Mouse (Mus musculus) thymus, postnatal 0 days (tissue): ENCODE measurements at regions not wholly inside any gene's neighbourhood (a gene's known extent, or its start where the extent isn't known, plus 50 kb on each side); places are given as distances from the start of the nearest gene placed in this dataset.
"Not testable (repeated sequence)": the region's sequence is repeated elsewhere in the genome, so short reads cannot be mapped to it uniquely, and the experiment has no call there.

Source experiments
- DNase-seq: peaks from one replicate; pipeline ENCODE4 v3.0.0-alpha.2; 2015; ENCODE audit warnings: low spot score

DNA sequence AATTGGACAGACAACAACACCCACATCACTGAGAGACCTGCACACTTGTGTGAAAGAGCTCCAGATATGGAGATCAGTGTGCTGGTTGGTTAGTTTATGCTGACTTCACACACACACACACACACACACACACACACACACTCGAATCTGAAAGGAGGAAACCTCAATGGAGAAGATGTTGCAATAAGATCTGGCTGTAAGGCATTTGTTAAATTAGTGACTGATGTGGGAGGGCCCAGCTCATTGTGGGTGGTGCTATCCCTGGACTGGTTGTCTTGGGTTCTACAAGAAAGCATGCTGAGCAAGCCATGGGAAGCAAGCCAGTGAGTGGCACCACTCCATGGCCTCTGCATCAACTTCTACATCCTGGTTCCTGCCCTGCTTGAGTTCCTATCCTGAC, 216.8 kb upstream of the Prok2 start:
- DNase-seq: no peak

DNA sequence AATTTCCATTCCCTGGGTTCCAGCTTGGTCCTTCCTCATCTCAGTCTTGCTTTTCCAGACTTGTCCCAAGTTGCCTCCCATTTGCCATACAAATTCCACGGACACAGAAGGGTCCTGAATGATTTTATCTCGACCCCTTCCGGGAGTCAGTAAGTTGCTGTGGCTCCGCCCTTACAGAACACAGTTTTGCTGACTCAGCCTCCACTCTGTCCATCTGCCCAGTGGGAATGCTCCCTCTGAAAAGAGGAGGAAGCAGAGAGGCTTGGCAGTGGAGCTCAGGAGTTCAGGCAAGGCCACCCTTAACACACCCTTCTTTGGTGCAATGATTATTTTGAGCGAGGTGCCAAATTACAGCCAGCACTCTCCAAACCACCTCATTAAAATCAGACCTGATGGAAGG, 213.9 kb upstream of the Prok2 start:
- DNase-seq: no peak

- no peak for DNase-seq
These were observed 213.2 kb upstream of the Prok2 start for GRCm38 (mm10) chr6:99939382-99939781.

GRCm38 (mm10) chr6:99938949-99939348, 212.8 kb upstream of the Prok2 start:
- no peak for DNase-seq

GRCm38 (mm10) chr6:99936716-99937115, 210.5 kb upstream of the Prok2 start:
- DNase-seq: no peak

DNA sequence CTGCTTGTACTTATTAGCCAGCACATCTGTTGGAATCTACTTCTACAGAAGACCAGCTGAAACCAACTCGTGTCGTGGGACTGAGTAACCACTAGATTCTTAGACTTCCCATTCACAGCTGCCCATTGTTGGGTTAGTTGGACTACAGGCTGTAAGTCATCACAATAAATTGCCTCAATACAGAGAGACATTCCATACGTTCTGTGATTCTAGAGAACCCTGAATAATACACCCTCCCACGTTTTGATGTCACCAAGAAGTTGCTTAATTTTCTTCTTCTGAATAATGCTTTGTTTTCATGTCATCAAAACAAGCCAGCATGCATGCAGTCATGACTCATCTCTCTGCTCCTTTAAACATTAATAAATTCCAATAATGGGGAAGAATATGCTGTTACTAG, 209.2 kb upstream of the Prok2 start:
- no peak for DNase-seq

- DNase-seq: no peak
These were observed 208.2 kb upstream of the Prok2 start for GRCm38 (mm10) chr6:99934394-99934793.

GRCm38 (mm10) chr6:99933404-99933803, 207.2 kb upstream of the Prok2 start:
- DNase-seq: no peak

DNA sequence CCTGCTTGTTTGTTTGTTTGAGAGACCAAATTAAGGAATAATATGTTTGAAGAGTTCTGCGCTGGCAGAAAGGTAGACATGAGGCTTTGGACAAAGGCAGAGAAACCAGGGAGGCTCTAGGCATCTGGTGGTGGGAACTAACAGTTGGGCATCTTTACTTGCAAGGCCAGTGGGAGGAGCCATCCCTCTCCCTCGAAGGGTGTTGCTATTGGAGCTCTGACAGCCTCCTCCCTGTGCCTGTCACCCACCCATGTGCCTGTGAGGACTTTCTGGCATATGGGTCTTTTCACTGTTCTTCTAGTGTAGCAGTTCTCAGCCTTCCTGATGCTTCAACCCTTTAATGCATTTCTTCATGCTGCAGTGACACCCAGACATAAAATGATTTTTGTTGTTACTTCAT, 206.7 kb upstream of the Prok2 start:
- DNase-seq: no peak

GRCm38 (mm10) chr6:99932405-99932804, 206.2 kb upstream of the Prok2 start:
- DNase-seq: no peak

GRCm38 (mm10) chr6:99931588-99931987, 205.4 kb upstream of the Prok2 start:
- DNase-seq: no peak

DNA sequence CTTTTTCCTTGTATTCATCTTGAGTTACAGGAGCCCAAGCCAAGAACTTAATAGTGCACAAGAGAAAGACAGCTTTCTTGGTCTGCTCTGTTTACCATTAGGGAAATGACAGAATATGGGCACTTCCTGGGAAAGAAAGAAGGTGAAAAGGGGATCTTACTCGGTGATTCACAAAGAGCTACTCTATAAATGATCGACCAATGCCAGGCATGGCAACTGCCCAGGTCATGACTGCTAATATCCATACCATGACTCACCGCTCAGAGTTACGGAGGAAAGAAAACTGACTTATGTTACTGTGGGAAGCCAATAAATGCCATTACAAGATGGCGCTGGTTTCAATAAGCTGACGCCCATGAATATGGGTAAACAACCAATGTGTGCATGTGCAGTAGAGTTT, 204.1 kb upstream of the Prok2 start:
- DNase-seq: no peak

GRCm38 (mm10) chr6:99927933-99928555, 201.9 kb upstream of the Prok2 start:
- no peak for DNase-seq

GRCm38 (mm10) chr6:99924181-99924580, 198.0 kb upstream of the Prok2 start:
- no peak for DNase-seq

- DNase-seq: no peak
These were observed 195.8 kb upstream of the Prok2 start for GRCm38 (mm10) chr6:99921966-99922365.

DNA sequence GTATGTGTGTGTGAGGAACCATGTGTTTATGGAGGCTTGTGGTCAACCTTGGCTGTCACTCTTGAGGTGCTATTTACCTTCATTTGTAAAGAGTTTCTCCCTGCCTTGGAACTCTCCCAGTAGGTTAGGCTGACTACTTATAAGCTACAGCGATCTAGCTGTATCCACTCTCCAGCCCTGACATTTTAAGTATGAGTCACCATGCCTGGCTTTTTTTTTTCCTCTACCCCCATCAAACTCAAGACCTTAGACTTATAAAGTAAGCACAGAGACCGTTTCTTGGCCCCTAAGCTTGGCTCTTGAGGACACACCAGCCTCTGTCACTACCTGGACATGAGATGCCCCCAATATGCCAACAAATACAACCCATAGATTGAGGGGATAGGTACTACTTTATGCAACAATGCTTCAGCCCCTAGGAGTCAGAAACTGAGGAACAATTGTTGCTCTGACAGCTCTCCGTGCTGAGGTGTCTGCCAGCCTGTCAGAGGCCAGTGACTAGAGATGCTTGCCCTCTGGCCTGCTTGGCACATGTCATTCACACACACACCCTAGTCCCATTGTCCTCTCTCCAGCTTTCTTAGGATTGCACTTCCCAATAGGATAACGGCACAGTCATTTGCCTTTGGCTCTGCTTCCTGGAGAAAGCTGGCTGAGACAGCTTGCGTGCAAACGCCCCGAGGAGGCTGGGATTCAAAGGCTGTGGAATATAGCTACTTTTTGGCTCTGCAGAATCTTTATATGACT, 193.8 kb upstream of the Prok2 start:
- DNase-seq: no peak

DNA sequence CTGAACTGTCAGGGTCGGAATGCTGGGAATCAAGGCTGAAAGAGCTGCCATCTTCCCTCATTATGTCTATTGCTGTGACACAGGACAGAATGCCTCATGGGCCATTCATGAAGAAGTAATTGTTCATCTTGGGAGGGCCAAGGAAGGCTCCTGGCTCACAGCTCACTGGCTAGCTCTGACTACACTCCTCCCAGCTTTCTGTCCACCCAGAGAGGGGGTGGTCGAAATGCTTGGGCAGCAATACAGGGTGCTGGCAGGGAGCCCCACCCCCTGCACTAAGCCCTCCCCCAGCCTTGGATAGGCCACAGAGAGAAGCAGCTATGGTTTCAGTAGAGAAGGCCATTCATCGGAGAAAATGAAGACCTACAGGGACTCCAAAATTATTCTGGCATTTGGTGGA, 192.2 kb upstream of the Prok2 start:
- no peak for DNase-seq

GRCm38 (mm10) chr6:99909921-99910320, 183.7 kb upstream of the Prok2 start:
- DNase-seq: peak; percentile 72

DNA sequence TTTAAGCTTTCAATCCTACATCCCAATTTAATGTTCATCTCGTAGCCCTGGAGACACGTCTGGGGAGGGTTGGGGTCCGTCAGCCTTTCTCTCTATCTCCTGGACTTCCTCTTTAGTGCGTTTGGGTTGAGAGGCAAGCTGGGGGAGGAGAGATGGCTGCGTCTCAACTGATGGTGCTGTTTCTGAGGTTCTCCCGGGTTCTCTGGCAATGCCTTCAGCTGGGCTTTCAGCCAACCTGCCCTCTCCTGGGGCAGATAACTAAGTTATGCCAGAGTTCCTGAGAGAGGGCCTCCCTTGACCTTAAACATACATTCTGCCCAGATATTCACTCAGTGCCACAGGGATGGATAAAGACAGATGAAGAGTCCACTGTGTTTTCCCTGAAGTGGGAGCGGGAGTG, 183.3 kb upstream of the Prok2 start:
- DNase-seq: no peak

DNA sequence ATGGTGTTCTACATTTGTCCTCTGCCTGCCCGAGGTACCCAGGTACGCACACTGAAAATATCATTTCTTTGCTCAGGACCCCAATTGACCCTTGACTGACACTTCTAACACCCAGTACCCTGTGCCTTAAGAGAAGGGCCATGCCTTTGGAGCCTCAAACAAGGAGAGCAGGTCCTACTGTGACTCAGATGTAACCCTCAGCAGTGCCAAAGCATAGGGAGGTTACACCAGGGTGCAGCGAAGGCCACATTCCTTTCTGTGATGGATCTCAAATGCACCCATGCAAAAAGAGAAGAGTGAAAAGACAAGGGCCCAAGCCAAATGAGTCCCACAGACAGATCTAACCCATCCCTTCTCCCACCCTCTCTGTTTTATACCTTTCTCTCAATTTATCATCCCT, 181.9 kb upstream of the Prok2 start:
- no peak for DNase-seq

GRCm38 (mm10) chr6:99905194-99905593, 179.0 kb upstream of the Prok2 start:
- DNase-seq: peak; percentile 64

- no peak for DNase-seq
These were observed 178.4 kb upstream of the Prok2 start for GRCm38 (mm10) chr6:99904607-99905006.

DNA sequence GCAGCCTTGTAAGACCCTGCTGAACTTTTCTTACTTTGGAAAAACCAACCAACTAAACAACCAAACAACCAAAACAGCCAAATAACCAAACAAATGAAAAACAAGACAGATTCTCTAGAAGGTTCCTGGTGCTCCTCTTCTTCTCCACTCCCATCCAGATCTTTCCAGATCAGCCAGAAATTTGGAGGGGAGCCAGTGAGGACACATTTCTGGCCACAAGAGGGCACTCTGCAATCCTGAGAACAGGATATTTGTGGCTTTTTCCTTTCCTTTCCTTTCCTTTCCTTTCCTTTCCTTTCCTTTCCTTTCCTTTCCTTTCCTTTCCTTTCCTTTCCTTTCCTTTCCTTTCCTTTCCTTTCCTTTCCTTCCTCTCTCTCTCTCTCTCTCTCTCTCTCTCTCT, 177.9 kb upstream of the Prok2 start:
- not testable (repeated sequence) for DNase-seq
